Mouse (Mus musculus): Measurements from ENCODE around the gene Crhr2. TPM values are rescaled to one million over a fixed set of nuclear protein-coding genes. Genes with fewer than 3 reads are reported as not detected.

The Crhr2 gene
- polyA plus RNA-seq, 1 experiment from 2014 or later, result 0.84 TPM

DNA sequence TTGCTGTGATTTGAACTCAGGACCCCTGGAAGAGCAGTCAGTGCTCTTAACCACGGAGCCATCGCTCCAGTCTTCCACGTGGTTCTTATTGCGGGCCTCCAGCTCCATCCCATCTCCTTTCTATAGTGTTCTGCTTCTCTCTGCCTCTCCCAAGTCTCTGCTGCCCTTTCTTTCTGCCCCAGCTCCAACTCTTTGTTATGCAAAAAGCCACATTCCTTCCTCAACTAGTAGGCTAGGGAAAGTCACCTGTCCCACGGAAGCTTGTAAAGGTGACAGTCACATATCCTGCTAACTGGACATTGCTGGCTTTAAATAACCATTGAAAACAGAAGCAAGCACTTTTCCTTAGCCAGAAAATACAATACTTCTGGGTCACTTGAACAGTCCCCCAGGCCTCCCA is 37.0 kb upstream of the Crhr2 start:
- Histone ChIP-seq H3K27me3 (replicated peaks; ENCODE audit: control insufficient read depth, insufficient read depth, low read length) (no peaks in the 10 kb centered on the region), H3K4me3 (ENCODE audit: low read depth, low read length) (no peak overlapping the region), H3K36me3 (ENCODE audit: control insufficient read depth, insufficient read depth, low read length) (no peaks in the 10 kb centered on the region), H3K27ac (replicated peaks; ENCODE audit: low read depth, low read length) (no peak overlapping the region), H3K9ac (ENCODE audit: low read depth, low read length) (no peak overlapping the region), H3K4me1 (ENCODE audit: control insufficient read depth, insufficient read depth, low read length) (no peaks in the 10 kb centered on the region), H3K9me3 (ENCODE audit: control insufficient read depth, low read length) (no peaks in the 10 kb centered on the region), H3K4me2 (ENCODE audit: low read depth, low read length) (no peak overlapping the region)
- DNase-seq (ENCODE audit: low spot score), result no peak
- 61% methylated on average over 5 of the region's 5 CpGs for WGBS
- no peak for ATAC-seq (ENCODE audit: low read depth)

DNA sequence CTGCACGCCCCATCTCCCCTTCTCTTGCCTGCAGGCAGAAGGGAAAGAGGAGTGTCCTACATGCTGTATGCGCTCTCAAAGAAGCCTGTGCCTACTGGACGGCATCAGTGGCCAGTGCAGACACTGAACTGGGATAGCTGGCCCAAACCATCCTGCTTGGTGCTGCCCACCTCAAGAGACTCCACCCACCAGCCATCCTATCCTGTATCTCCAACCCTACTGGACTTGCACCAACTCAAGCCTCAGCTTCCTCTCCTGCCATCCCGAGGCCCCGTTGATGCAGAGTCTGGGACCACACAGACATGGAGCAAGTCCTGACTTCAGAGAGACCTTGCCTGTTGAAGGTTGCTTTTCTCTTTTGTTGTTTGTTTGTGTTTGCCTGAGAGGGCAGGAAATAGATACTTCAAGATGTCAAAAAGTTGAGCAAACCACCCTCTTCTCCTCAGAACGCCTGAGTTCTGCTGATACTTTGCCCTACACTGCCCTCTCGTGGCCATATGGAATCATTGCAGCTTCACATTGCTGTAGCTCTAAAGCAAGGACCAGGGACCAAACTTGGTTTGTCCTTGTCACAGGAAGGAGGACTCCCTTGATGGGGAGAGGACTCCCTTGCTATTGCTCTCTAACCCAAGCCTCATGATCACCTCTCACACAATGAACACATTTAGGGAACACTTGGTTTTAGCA is 34.1 kb upstream of the Crhr2 start:
- Histone ChIP-seq H3K27me3 (replicated peaks; ENCODE audit: control insufficient read depth, insufficient read depth, low read length) (no peaks in the 10 kb centered on the region), H3K27ac (replicated peaks; ENCODE audit: low read depth, low read length) (no peak overlapping the region), H3K9ac (ENCODE audit: low read depth, low read length) (peak overlapping the region; percentile 20; the same call in 1 of the 2 replicates), H3K9me3 (ENCODE audit: control insufficient read depth, low read length) (no peaks in the 10 kb centered on the region), H3K4me3 (ENCODE audit: low read depth, low read length) (no peak overlapping the region), H3K36me3 (ENCODE audit: control insufficient read depth, insufficient read depth, low read length) (no peaks in the 10 kb centered on the region), H3K4me2 (ENCODE audit: low read depth, low read length) (no peak overlapping the region), H3K4me1 (ENCODE audit: control insufficient read depth, insufficient read depth, low read length) (no peaks in the 10 kb centered on the region)
- 44% methylated on average over 7 of the region's 7 CpGs for WGBS
- peak; percentile 70 for DNase-seq (ENCODE audit: low spot score)
- ATAC-seq (ENCODE audit: low read depth), result no peak

DNA sequence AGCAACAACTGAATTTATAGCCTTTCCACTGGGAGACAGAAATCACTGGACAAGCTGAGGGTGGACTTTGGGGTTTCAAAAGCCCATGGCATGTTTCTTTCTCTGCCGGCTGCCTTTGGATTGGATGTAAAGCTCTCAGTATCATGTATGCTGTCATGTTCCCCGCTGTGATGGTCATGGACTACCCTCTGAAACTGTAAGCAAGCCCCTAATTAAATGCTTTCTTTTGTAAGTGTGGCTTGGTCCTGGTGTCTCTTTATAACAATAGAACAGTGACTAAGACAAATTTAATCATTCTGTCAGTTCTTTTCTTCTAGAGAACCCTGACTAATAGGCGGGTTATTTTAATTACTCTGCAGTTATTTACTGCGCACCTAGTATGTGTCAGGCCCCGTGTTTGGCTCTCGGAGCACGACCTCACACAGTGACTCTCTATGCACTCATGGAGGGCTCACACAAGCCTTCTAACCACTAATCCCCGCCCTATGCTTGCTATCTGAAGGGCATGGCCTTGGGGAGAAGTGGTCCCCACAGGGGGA is 30.3 kb upstream of the Crhr2 start:
- Histone ChIP-seq H3K9ac (ENCODE audit: low read depth, low read length) (no peak overlapping the region), H3K27me3 (replicated peaks; ENCODE audit: control insufficient read depth, insufficient read depth, low read length) (no peaks in the 10 kb centered on the region), H3K4me3 (ENCODE audit: low read depth, low read length) (no peak overlapping the region), H3K36me3 (ENCODE audit: control insufficient read depth, insufficient read depth, low read length) (no peaks in the 10 kb centered on the region), H3K4me1 (ENCODE audit: control insufficient read depth, insufficient read depth, low read length) (no peaks in the 10 kb centered on the region), H3K27ac (replicated peaks; ENCODE audit: low read depth, low read length) (no peak overlapping the region), H3K9me3 (ENCODE audit: control insufficient read depth, low read length) (no peaks in the 10 kb centered on the region), H3K4me2 (ENCODE audit: low read depth, low read length) (no peak overlapping the region)
- WGBS, result 79% methylated on average over 8 of the region's 8 CpGs
- DNase-seq (ENCODE audit: low spot score) (no peak), ATAC-seq (ENCODE audit: low read depth) (no peak)

DNA sequence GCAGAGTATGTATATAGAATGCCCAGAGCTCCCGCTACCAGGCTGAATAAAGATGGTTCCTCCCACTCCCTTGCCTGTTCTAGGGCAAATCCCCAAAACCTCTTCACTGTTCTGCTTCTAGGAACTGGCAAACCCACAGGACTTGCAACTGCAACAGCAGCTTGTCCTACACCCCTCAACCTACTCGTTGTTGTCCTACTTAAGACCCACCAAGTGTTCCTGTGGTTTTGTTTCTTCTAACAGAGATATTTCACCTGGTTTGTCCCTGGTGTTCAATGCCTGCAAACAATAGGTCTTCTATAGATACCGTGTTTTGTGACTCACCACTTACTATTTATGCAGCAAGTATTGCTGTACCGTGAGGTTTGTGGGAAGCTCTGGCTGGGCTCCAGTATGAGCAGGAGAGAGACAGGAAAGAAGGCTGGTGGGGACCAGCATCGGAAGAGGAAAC is 28.5 kb upstream of the Crhr2 start:
- ATAC-seq (ENCODE audit: low read depth) (no peak), DNase-seq (ENCODE audit: low spot score) (no peak)
- no peak overlapping the region for H3K9ac ChIP-seq (ENCODE audit: low read depth, low read length)
- no peaks in the 10 kb centered on the region for H3K36me3 ChIP-seq (ENCODE audit: control insufficient read depth, insufficient read depth, low read length)
- H3K4me1 ChIP-seq (ENCODE audit: control insufficient read depth, insufficient read depth, low read length), result no peaks in the 10 kb centered on the region
- 73% methylated on average over 5 of the region's 5 CpGs for WGBS
- no peak overlapping the region for H3K27ac ChIP-seq (replicated peaks; ENCODE audit: low read depth, low read length)
- H3K4me3 ChIP-seq (ENCODE audit: low read depth, low read length), result no peak overlapping the region
- H3K27me3 ChIP-seq (replicated peaks; ENCODE audit: control insufficient read depth, insufficient read depth, low read length), result no peaks in the 10 kb centered on the region
- no peak overlapping the region for H3K4me2 ChIP-seq (ENCODE audit: low read depth, low read length)
- no peaks in the 10 kb centered on the region for H3K9me3 ChIP-seq (ENCODE audit: control insufficient read depth, low read length)

DNA sequence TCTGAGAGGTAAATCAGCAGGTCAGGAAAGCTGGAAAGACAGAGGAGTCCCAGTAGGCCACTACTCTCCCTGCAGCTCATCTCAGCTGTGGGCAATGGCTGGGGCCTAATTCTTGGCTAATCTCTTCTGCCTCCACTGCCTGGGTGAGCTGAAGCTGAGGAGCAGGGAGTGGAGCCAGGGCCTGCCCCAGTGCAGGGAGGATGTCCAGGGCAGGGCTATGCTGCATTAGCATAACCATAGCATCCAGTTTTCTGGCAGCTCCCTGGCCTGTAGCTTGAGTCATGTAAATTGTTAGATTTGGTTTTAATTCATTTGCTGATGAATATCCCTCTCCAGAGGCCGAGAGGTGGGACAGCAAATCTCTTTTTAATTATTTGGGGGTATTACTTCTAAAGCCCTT is 26.4 kb upstream of the Crhr2 start:
- no peaks in the 10 kb centered on the region for H3K27me3 ChIP-seq (replicated peaks; ENCODE audit: control insufficient read depth, insufficient read depth, low read length)
- 54% methylated on average over 1 of the region's 1 CpGs for WGBS
- ATAC-seq (ENCODE audit: low read depth) (no peak), DNase-seq (ENCODE audit: low spot score) (no peak)
- no peaks in the 10 kb centered on the region for H3K9me3 ChIP-seq (ENCODE audit: control insufficient read depth, low read length)
- H3K27ac ChIP-seq (replicated peaks; ENCODE audit: low read depth, low read length), result no peak overlapping the region
- no peak overlapping the region for H3K9ac ChIP-seq (ENCODE audit: low read depth, low read length)
- H3K4me3 ChIP-seq (ENCODE audit: low read depth, low read length), result no peak overlapping the region
- no peaks in the 10 kb centered on the region for H3K36me3 ChIP-seq (ENCODE audit: control insufficient read depth, insufficient read depth, low read length)
- no peaks in the 10 kb centered on the region for H3K4me1 ChIP-seq (ENCODE audit: control insufficient read depth, insufficient read depth, low read length)
- no peak overlapping the region for H3K4me2 ChIP-seq (ENCODE audit: low read depth, low read length)

DNA sequence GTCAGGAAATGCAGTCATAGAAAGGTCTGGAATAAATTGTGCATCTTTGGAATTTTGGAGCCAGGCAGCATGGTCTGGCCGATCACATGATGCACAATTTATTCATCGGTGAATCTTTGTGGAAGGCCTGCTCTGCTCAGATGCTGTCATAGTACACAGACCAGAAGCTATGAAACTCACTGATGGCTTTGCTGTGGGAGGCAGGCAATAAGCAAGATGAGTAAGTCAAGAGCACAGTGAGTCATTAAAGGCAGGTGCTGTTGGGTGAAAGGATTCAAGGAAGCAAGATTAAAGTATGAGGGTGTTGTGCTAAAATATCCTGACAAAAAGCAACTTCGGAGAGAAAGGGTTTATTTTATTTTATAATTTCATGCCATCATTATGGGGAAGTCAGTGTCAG is 19.4 kb upstream of the Crhr2 start:
- H3K4me1 ChIP-seq (ENCODE audit: control insufficient read depth, insufficient read depth, low read length), result no peaks in the 10 kb centered on the region
- H3K4me3 ChIP-seq (ENCODE audit: low read depth, low read length), result no peak overlapping the region
- no peak overlapping the region for H3K9ac ChIP-seq (ENCODE audit: low read depth, low read length)
- no peaks in the 10 kb centered on the region for H3K27me3 ChIP-seq (replicated peaks; ENCODE audit: control insufficient read depth, insufficient read depth, low read length)
- 91% methylated on average over 3 of the region's 3 CpGs for WGBS
- H3K4me2 ChIP-seq (ENCODE audit: low read depth, low read length), result no peak overlapping the region
- ATAC-seq (ENCODE audit: low read depth) (no peak), DNase-seq (ENCODE audit: low spot score) (no peak)
- H3K27ac ChIP-seq (replicated peaks; ENCODE audit: low read depth, low read length), result no peak overlapping the region
- no peaks in the 10 kb centered on the region for H3K36me3 ChIP-seq (ENCODE audit: control insufficient read depth, insufficient read depth, low read length)
- H3K9me3 ChIP-seq (ENCODE audit: control insufficient read depth, low read length), result no peaks in the 10 kb centered on the region

DNA sequence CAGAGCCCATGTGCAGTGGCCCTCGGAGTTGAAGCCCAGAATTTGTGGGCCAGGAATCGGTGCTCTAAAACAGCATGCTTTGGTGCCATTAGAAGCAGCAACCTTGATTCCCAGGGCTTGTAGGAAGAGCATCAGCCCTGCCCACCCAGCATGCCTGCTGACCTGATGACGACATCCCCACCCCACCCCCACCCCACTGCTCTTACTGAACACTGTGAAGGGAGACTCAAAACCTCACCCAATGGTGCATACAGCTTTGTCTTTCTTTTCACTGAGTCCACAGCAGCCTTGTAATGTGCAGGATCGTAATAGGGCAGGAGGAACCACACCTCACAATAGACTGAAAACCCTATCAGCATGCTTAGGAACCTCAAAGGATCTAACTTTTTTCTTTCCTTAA is 13.3 kb upstream of the Crhr2 start:
- Histone ChIP-seq H3K4me3 (ENCODE audit: low read depth, low read length) (no peak overlapping the region), H3K4me1 (ENCODE audit: control insufficient read depth, insufficient read depth, low read length) (no peaks in the 10 kb centered on the region), H3K27ac (replicated peaks; ENCODE audit: low read depth, low read length) (no peak overlapping the region), H3K36me3 (ENCODE audit: control insufficient read depth, insufficient read depth, low read length) (no peaks in the 10 kb centered on the region), H3K27me3 (replicated peaks; ENCODE audit: control insufficient read depth, insufficient read depth, low read length) (no peaks in the 10 kb centered on the region), H3K9ac (ENCODE audit: low read depth, low read length) (no peak overlapping the region), H3K4me2 (ENCODE audit: low read depth, low read length) (no peak overlapping the region), H3K9me3 (ENCODE audit: control insufficient read depth, low read length) (no peaks in the 10 kb centered on the region)
- no peak for DNase-seq (ENCODE audit: low spot score)
- 42% methylated on average over 4 of the region's 4 CpGs for WGBS
- ATAC-seq (ENCODE audit: low read depth), result no peak

DNA sequence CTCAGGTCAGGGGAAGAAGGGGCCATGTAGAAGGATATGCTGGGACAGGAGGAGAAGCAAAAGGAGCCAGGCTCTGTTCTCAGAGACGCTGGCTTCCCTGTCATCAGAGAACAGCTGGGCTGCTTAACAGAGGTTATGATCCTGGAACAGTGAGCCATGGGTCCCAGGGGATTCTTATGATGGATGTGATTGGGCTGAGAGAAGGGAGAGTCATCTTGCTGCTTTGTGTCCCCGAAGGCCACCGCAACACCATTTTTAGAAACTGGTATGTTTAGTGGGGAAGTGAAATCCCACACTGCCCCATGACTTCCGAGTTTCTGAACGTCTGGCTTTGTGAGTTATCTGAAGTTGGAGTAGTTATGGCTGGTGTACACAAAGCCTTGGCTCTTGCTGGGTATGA is 12.5 kb upstream of the Crhr2 start:
- Histone ChIP-seq H3K27ac (replicated peaks; ENCODE audit: low read depth, low read length) (no peak overlapping the region), H3K4me3 (ENCODE audit: low read depth, low read length) (no peak overlapping the region), H3K4me1 (ENCODE audit: control insufficient read depth, insufficient read depth, low read length) (no peaks in the 10 kb centered on the region), H3K36me3 (ENCODE audit: control insufficient read depth, insufficient read depth, low read length) (no peaks in the 10 kb centered on the region), H3K9me3 (ENCODE audit: control insufficient read depth, low read length) (no peaks in the 10 kb centered on the region), H3K9ac (ENCODE audit: low read depth, low read length) (no peak overlapping the region), H3K4me2 (ENCODE audit: low read depth, low read length) (no peak overlapping the region), H3K27me3 (replicated peaks; ENCODE audit: control insufficient read depth, insufficient read depth, low read length) (no peaks in the 10 kb centered on the region)
- peak; percentile 47; the same call in 1 of the 2 replicates for ATAC-seq (ENCODE audit: low read depth)
- 75% methylated on average over 5 of the region's 5 CpGs for WGBS
- peak; percentile 37 for DNase-seq (ENCODE audit: low spot score)

DNA sequence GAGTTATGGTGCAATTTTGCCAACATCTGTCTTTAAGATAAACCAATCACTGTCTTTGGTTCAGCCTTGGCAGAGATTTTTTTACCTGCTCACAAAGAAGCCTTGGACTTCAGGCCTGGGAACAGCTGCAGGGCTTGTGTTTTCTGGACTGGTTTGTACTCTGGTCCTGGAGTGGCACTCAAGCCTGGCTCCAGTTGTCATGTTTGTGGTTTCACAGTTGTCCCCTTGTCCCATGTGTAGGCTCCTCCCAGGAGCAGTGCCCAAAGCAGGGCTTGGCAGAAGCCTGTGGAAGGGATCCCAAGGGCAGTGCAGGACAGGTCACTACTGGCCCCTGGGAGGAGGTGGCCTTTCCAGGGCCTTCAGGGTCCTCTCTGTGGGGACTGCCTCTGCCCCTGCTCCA is 5.5 kb upstream of the Crhr2 start:
- 0 out of 2 replicates have a peak, but pooled peaks have one; percentile 47 for ATAC-seq (ENCODE audit: low read depth)
- no peaks in the 10 kb centered on the region for H3K4me1 ChIP-seq (ENCODE audit: control insufficient read depth, insufficient read depth, low read length)
- H3K27ac ChIP-seq (replicated peaks; ENCODE audit: low read depth, low read length), result no peak overlapping the region
- H3K9me3 ChIP-seq (ENCODE audit: control insufficient read depth, low read length), result no peaks in the 10 kb centered on the region
- DNase-seq (ENCODE audit: low spot score), result peak; percentile 27
- H3K9ac ChIP-seq (ENCODE audit: low read depth, low read length), result no peak overlapping the region
- no peak overlapping the region for H3K4me2 ChIP-seq (ENCODE audit: low read depth, low read length)
- no peaks in the 10 kb centered on the region for H3K27me3 ChIP-seq (replicated peaks; ENCODE audit: control insufficient read depth, insufficient read depth, low read length)
- H3K4me3 ChIP-seq (ENCODE audit: low read depth, low read length), result no peak overlapping the region
- no peaks in the 10 kb centered on the region for H3K36me3 ChIP-seq (ENCODE audit: control insufficient read depth, insufficient read depth, low read length)
